In genomic region chr4:65122841-65123240, GRCm38 (mm10) we compare ENCODE assay signal across 9 mouse cellular contexts. TPM values are rescaled to one million over a fixed set of nuclear protein-coding genes. Genes with fewer than 3 reads are reported as not detected.
DNase-seq lines count a peak whose midpoint lies in the region; ATAC-seq and TF ChIP-seq lines count a peak whose summit lies in the region.
"Had no signal": no experiment of that assay in that cellular context is flagged by ENCODE, and none has a peak within 500 bp of the region (broad histone marks: within the 10 kb centered on the region; RNA-seq: fewer than 3 reads in every experiment).

No protein-coding gene starts in this region.

- no peak overlapping the region for H3K4me3 ChIP-seq in heart, embryonic 15.5 days
- no peak overlapping the region for H3K4me3 ChIP-seq in E14TG2a.4 (replicated peaks; ENCODE audit: low read length)
- 0 out of 2 replicates have a peak overlapping the region, but pooled peaks have one; percentile 57 for H3K4me3 ChIP-seq in limb, embryonic 15.5 days

- ATAC-seq in heart, embryonic 15.5 days (replicated peaks; ENCODE audit: insufficient number of reproducible peaks, insufficient read depth, low FRiP score, low read depth), result no peak
- ATAC-seq in limb, embryonic 15.5 days (ENCODE audit: insufficient number of reproducible peaks, low FRiP score, low TSS enrichment, low read depth), result no peak

- WGBS in heart, embryonic 15.5 days, result 2% methylated on average over 2 of the region's 2 CpGs
- WGBS in limb, embryonic 15.5 days, result 0% methylated on average over 2 of the region's 2 CpGs

- 0 out of 2 replicates have a peak, but pooled peaks have one; percentile 4 for TF ChIP-seq CTCF in E14TG2a.4 (conservative IDR thresholded peaks at IDR 0.05; ENCODE audit: low read length)

- H3K9me3 ChIP-seq in heart, embryonic 15.5 days (replicated peaks), result no peaks in the 10 kb centered on the region
- no peaks in the 10 kb centered on the region for H3K9me3 ChIP-seq in E14TG2a.4 (ENCODE audit: low read length)
- no peaks in the 10 kb centered on the region for H3K9me3 ChIP-seq in limb, embryonic 15.5 days
- H3K9me3 ChIP-seq: liver, embryonic 15.5 days had no signal

- no peaks in the 10 kb centered on the region for H3K36me3 ChIP-seq in heart, embryonic 15.5 days
- H3K36me3 ChIP-seq in E14TG2a.4 (ENCODE audit: insufficient read depth, low read length), result no peaks in the 10 kb centered on the region
- no peaks in the 10 kb centered on the region for H3K36me3 ChIP-seq in limb, embryonic 15.5 days
- H3K36me3 ChIP-seq: liver, embryonic 15.5 days had no signal

- peaks cover 11% of the 10 kb centered on the region for H3K4me1 ChIP-seq in heart, embryonic 15.5 days (replicated peaks)
- peaks cover 18% of the 10 kb centered on the region for H3K4me1 ChIP-seq in E14TG2a.4 (replicated peaks; ENCODE audit: low read depth, low read length)
- peaks cover 16% of the 10 kb centered on the region for H3K4me1 ChIP-seq in limb, embryonic 15.5 days
- H3K4me1 ChIP-seq: liver, embryonic 15.5 days had no signal

- peak overlapping the region; percentile 94 for H3K4me2 ChIP-seq in heart, embryonic 15.5 days
- H3K4me2 ChIP-seq in limb, embryonic 15.5 days, result 0 out of 2 replicates have a peak overlapping the region, but pooled peaks have one; percentile 92

- no peak overlapping the region for H3K9ac ChIP-seq in heart, embryonic 15.5 days
- H3K9ac ChIP-seq in limb, embryonic 15.5 days, result no peak overlapping the region
- H3K9ac ChIP-seq: liver, embryonic 15.5 days had no signal

- DNase-seq in heart, adult 11 months, result no peak
- peak; percentile 30 for DNase-seq in embryo, embryonic 9.5 days (ENCODE audit: extremely low spot score)
- no peak for DNase-seq in frontal cortex, postnatal 10 days (ENCODE audit: low spot score in 2 of 2)
- no peak for DNase-seq in B cell, adult 2 months
- DNase-seq in adrenal gland, postnatal 10 days, result no peak

- H3K27ac ChIP-seq in heart, embryonic 15.5 days, result no peak overlapping the region
- no peak overlapping the region for H3K27ac ChIP-seq in limb, embryonic 15.5 days
- H3K27ac ChIP-seq: liver, embryonic 15.5 days had no signal

- peaks cover 11% of the 10 kb centered on the region for H3K27me3 ChIP-seq in heart, embryonic 15.5 days
- H3K27me3 ChIP-seq in E14TG2a.4 (ENCODE audit: insufficient read depth, low read length), result peaks cover 62% of the 10 kb centered on the region
- peaks cover 8% of the 10 kb centered on the region; the same call in 1 of the 2 replicates for H3K27me3 ChIP-seq in limb, embryonic 15.5 days

RNA-seq across cellular contexts. Expression of gene Pappa, which starts 1.1 kb away (rescaled TPM):
- 0.50 and 1.1 TPM in 2 replicates for polyA plus RNA-seq in heart, embryonic 15.5 days (2015; fragmentation: Nextera tagmentation; extraction: Ambion mirVana)
- 0.89 and 1.1 TPM in 2 replicates for polyA plus RNA-seq in limb, embryonic 15.5 days (2015; fragmentation: Nextera tagmentation; extraction: Ambion mirVana)
- 1 to 10 TPM; 1.2 TPM for total RNA-seq in adrenal gland, postnatal 10 days (2021)
